Mouse (Mus musculus): Measurements from ENCODE around the gene Sympk. TPM values are rescaled to one million over a fixed set of nuclear protein-coding genes. Genes with fewer than 3 reads are reported as not detected.

Gene Sympk
- total and polyA plus RNA-seq, 2 experiments = 21.5 to 46.9 TPM

DNA sequence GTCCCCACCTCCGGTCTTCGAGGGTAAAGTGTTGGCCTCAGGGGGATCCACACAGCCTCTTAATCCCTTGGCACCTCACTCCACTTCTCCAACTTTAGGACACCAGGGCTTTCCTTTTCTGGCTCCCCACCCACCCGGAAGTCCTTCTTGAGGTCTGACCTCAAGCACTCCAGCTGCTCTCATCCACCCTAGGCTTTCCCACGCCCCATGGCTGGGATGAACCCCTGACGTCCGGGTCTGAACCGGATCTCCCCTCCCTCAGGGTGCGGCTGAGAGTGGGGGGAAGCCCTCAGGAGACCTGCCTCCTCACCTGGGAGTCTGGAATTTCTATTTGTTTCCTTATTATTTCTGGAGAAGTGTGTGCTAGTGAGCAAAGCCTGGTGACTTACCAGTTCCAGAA is 3.1 kb upstream of the Sympk start:
- DNase-seq (ENCODE audit: extremely low read depth, low read depth, low spot score) = no peak
- Histone ChIP-seq H3K27me3 (ENCODE audit: control insufficient read depth, insufficient read depth, low read length) (no peaks in the 10 kb centered on the region), H3K79me2 (ENCODE audit: control insufficient read depth, insufficient read depth, low read length) (peaks cover 23% of the 10 kb centered on the region; the same call in 1 of the 2 replicates), H3K9ac (ENCODE audit: low read depth, low read length) (peak overlapping the region; percentile 67), H3K4me3 (ENCODE audit: insufficient read depth, low read depth, low read length) (peak overlapping the region; percentile 46), H3K27ac (replicated peaks; ENCODE audit: insufficient read depth, low read depth, low read length) (peak overlapping the region; percentile 93), H3K4me1 (ENCODE audit: control insufficient read depth, insufficient read depth, low read length) (peaks cover 22% of the 10 kb centered on the region), H3K36me3 (ENCODE audit: control insufficient read depth, insufficient read depth, low read length) (no peaks in the 10 kb centered on the region)
- TF ChIP-seq POLR2A (IDR thresholded peaks at IDR 0.05; ENCODE audit: extremely low read depth, insufficient read depth, low read length) (no peak), CTCF (IDR thresholded peaks at IDR 0.05; ENCODE audit: low read depth, low read length) (no peak)
- 7% methylated on average over 8 of the region's 8 CpGs for WGBS

DNA sequence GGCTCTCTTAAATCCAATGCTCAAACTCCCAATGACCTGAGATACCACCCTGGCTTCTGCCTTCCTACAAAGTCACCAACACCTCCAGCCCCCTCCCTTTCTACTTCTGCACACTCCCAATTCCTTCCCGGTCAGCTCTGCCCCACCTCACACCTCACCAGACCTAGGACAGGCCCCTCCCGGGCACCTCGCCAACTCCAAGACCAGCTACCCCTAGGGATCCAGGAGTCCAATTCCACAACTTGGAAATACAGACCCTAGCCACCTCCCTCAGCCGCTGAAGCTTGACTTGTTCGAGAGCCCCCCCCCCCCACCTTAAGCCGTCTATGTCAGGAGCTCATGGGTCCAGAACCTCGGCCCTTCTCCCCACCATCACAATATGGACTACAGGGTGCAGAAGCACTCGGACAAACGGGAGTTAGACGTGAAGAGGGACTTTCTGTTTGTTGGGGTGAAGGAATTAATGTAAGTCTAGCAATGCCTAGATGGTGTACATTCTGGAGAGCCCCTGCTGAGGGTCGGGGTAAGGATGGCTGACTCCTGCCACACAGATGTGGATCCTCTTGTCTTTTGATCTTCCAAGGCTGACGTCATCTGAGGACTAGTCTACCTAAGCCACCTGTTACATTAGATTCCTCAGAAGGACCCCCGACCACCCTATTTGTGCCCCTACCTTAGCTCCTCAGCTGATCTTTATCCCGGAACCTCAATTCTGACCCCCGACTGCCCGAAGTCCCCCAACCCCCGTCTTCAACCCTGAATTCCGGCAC is 1.8 kb upstream of the Sympk start:
- H3K27me3 ChIP-seq (ENCODE audit: control insufficient read depth, insufficient read depth, low read length) = no peaks in the 10 kb centered on the region
- peak overlapping the region; percentile 99 for H3K9ac ChIP-seq (ENCODE audit: low read depth, low read length)
- peak overlapping the region; percentile 99 for H3K4me3 ChIP-seq (ENCODE audit: insufficient read depth, low read depth, low read length)

DNA sequence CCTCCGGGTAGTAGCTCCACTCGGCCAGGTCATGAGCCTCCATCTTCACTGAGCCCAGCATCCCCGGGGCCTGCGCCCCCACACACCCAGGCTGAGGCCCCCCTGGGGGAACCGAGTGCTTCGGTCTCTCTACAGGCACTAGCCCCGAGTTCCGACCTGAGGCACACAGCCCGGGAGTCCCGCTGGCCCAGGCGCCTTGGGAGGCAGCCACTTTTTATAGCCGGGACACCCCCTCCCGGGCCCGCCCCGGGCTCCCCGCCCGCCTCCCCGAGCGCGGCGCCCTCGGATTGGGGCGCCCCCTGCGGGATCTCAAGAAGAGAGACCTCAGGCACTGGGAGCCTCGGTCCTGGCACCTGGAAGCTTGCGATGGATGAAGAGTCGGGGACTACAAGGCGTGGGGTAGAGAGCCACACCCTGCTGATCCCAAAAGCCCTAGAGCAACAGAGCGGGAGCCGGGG is 791 bp upstream of the Sympk start, which contains the start of gene Foxa3:
Gene Foxa3 (minus strand): TSS at position 182 of the 458 bp plus-strand sequence.
- peak; percentile 73 for DNase-seq (ENCODE audit: extremely low read depth, low read depth, low spot score)
- Histone ChIP-seq H3K27ac (replicated peaks; ENCODE audit: insufficient read depth, low read depth, low read length) (peak within 1 kb of the TSS; percentile 93), H3K9ac (ENCODE audit: low read depth, low read length) (peak within 1 kb of the TSS; percentile 99), H3K36me3 (ENCODE audit: control insufficient read depth, insufficient read depth, low read length) (no peaks in the 10 kb centered on the region), H3K27me3 (ENCODE audit: control insufficient read depth, insufficient read depth, low read length) (no peaks in the 10 kb centered on the region), H3K4me1 (ENCODE audit: control insufficient read depth, insufficient read depth, low read length) (peaks cover 12% of the 10 kb centered on the region), H3K4me3 (ENCODE audit: insufficient read depth, low read depth, low read length) (peak within 1 kb of the TSS; percentile 99), H3K79me2 (ENCODE audit: control insufficient read depth, insufficient read depth, low read length) (peaks cover 25% of the 10 kb centered on the region; the same call in 1 of the 2 replicates)
- 1% methylated on average over 30 of the region's 30 CpGs for WGBS
- TF ChIP-seq CTCF (IDR thresholded peaks at IDR 0.05; ENCODE audit: low read depth, low read length) (peak; percentile 70), POLR2A (IDR thresholded peaks at IDR 0.05; ENCODE audit: extremely low read depth, insufficient read depth, low read length) (peak; percentile 98)

More for the DNA sequence above, 1.8 kb upstream of the Sympk start:
- TF ChIP-seq POLR2A (IDR thresholded peaks at IDR 0.05; ENCODE audit: extremely low read depth, insufficient read depth, low read length) (no peak), CTCF (IDR thresholded peaks at IDR 0.05; ENCODE audit: low read depth, low read length) (no peak)
- peak overlapping the region; percentile 93 for H3K27ac ChIP-seq (replicated peaks; ENCODE audit: insufficient read depth, low read depth, low read length)
- peak; percentile 61 for DNase-seq (ENCODE audit: extremely low read depth, low read depth, low spot score)
- no peaks in the 10 kb centered on the region for H3K36me3 ChIP-seq (ENCODE audit: control insufficient read depth, insufficient read depth, low read length)
- WGBS = 18% methylated on average over 18 of the region's 18 CpGs
- peaks cover 25% of the 10 kb centered on the region; the same call in 1 of the 2 replicates for H3K79me2 ChIP-seq (ENCODE audit: control insufficient read depth, insufficient read depth, low read length)
- H3K4me1 ChIP-seq (ENCODE audit: control insufficient read depth, insufficient read depth, low read length) = peaks cover 16% of the 10 kb centered on the region

DNA sequence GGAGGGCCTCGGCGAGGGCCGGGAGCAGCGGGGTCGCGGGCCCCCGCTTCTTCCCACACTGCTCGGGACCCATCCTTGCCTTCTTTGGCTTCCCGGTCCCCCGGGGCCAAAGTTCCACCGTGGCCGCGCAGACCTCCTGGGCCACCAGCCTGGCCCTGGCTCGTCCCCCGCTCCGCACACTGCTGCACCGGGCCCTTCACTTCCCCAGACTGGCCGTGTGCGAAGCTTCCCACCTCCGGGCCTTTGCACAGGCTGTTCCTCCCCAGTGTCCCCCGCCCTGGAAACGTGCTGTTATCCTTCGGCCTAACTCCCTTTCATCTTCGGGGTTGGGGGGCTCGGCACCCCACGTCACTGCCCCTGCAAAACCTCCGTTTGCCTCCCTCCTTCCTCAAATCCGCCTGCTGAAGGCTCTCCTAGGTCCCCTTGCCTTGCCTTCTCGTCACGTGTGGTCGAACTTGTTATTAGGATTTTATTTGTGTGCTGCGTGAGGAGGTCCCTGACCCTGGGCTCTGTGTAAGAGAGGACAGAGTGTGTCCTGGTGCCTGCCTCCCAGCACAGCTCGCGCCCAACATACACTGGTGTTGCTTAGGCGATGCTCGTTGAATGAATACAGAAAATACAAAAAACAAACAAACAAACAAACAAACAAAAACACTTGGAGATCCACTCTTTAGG is 541 bp downstream of the Sympk start:
- Histone ChIP-seq H3K9ac (ENCODE audit: low read depth, low read length) (peak overlapping the region; percentile 95), H3K4me1 (ENCODE audit: control insufficient read depth, insufficient read depth, low read length) (peaks cover 4% of the 10 kb centered on the region; the same call in 1 of the 2 replicates), H3K36me3 (ENCODE audit: control insufficient read depth, insufficient read depth, low read length) (peaks cover 2% of the 10 kb centered on the region; the same call in 1 of the 2 replicates), H3K27ac (replicated peaks; ENCODE audit: insufficient read depth, low read depth, low read length) (peak overlapping the region; percentile 28; the same call in 1 of the 2 replicates), H3K79me2 (ENCODE audit: control insufficient read depth, insufficient read depth, low read length) (peaks cover 25% of the 10 kb centered on the region; the same call in 1 of the 2 replicates), H3K27me3 (ENCODE audit: control insufficient read depth, insufficient read depth, low read length) (no peaks in the 10 kb centered on the region), H3K4me3 (ENCODE audit: insufficient read depth, low read depth, low read length) (peak overlapping the region; percentile 95)
- TF ChIP-seq POLR2A (IDR thresholded peaks at IDR 0.05; ENCODE audit: extremely low read depth, insufficient read depth, low read length) = no peak
- TF ChIP-seq CTCF (IDR thresholded peaks at IDR 0.05; ENCODE audit: low read depth, low read length) = no peak
- no peak for DNase-seq (ENCODE audit: extremely low read depth, low read depth, low spot score)
- under 1% methylated on average over 32 of the region's 36 CpGs for WGBS

DNA sequence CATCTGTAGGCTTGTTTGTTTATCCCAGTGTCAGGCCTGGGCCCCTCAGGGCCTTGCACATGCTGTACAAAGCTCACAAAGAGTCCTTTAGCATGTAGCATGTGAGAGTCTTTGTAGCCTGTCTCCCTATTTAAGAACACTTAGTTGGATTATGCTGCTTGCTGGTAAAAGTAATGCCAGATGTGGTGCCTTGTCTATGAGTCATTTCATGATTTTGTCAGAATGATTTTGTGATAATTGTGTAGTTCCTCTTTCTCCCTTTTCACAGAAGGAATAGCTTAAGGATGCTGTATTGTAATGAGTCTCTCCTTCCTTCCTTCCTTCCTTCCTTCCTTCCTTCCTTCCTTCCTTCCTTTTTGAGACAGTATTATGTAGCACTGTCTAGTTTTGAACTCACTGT is 3.9 kb downstream of the Sympk start:
- H3K79me2 ChIP-seq (ENCODE audit: control insufficient read depth, insufficient read depth, low read length) = peaks cover 10% of the 10 kb centered on the region; the same call in 1 of the 2 replicates
- H3K4me1 ChIP-seq (ENCODE audit: control insufficient read depth, insufficient read depth, low read length) = 0 out of 2 replicates have a peak, but pooled peaks cover 2% of the 10 kb centered on the region
- H3K9ac ChIP-seq (ENCODE audit: low read depth, low read length) = no peak overlapping the region
- H3K4me3 ChIP-seq (ENCODE audit: insufficient read depth, low read depth, low read length) = no peak overlapping the region
- TF ChIP-seq POLR2A (IDR thresholded peaks at IDR 0.05; ENCODE audit: extremely low read depth, insufficient read depth, low read length) (no peak), CTCF (IDR thresholded peaks at IDR 0.05; ENCODE audit: low read depth, low read length) (no peak)
- H3K36me3 ChIP-seq (ENCODE audit: control insufficient read depth, insufficient read depth, low read length) = peaks cover 17% of the 10 kb centered on the region
- no peaks in the 10 kb centered on the region for H3K27me3 ChIP-seq (ENCODE audit: control insufficient read depth, insufficient read depth, low read length)
- no peak for DNase-seq (ENCODE audit: extremely low read depth, low read depth, low spot score)
- H3K27ac ChIP-seq (replicated peaks; ENCODE audit: insufficient read depth, low read depth, low read length) = no peak overlapping the region
